Mouse (Mus musculus): ENCODE results near the gene Slc22a16. TPM values are rescaled to one million over a fixed set of nuclear protein-coding genes. Genes with fewer than 3 reads are reported as not detected.

Slc22a16 gene
- total RNA-seq, 2 experiments from 2014 or later: not detected

GRCm38 (mm10) chr10:40604706-40605394, 34.7 kb downstream of the Slc22a16 start:
- no peak for DNase-seq (ENCODE audit: low spot score)

GRCm38 (mm10) chr10:40617973-40618372, 47.8 kb downstream of the Slc22a16 start:
- DNase-seq (ENCODE audit: low spot score): no peak

GRCm38 (mm10) chr10:40619760-40620159, 49.6 kb downstream of the Slc22a16 start:
- DNase-seq (ENCODE audit: low spot score): no peak

- DNase-seq (ENCODE audit: low spot score): no peak
These were observed 59.0 kb downstream of the Slc22a16 start for GRCm38 (mm10) chr10:40629140-40629539.

- peak; percentile 81 for DNase-seq (ENCODE audit: low spot score)
These were observed 59.6 kb downstream of the Slc22a16 start, which contains the start of gene Ddo for GRCm38 (mm10) chr10:40629656-40630311. Ddo (plus strand) TSS chr10:40630011.

GRCm38 (mm10) chr10:40630457-40630856, 60.3 kb downstream of the Slc22a16 start:
- DNase-seq (ENCODE audit: low spot score): peak; percentile 57

- peak; percentile 37 for DNase-seq (ENCODE audit: low spot score)
These were observed 60.8 kb downstream of the Slc22a16 start for GRCm38 (mm10) chr10:40630961-40631360.

- no peak for DNase-seq (ENCODE audit: low spot score)
These were observed 62.0 kb downstream of the Slc22a16 start for GRCm38 (mm10) chr10:40632087-40632486.

GRCm38 (mm10) chr10:40637331-40637730, 67.2 kb downstream of the Slc22a16 start:
- DNase-seq (ENCODE audit: low spot score): no peak

GRCm38 (mm10) chr10:40638276-40638675, 68.1 kb downstream of the Slc22a16 start:
- DNase-seq (ENCODE audit: low spot score): no peak

- no peak for DNase-seq (ENCODE audit: low spot score)
These were observed 69.0 kb downstream of the Slc22a16 start for GRCm38 (mm10) chr10:40638823-40639819.

GRCm38 (mm10) chr10:40640406-40640805, 70.3 kb downstream of the Slc22a16 start:
- DNase-seq (ENCODE audit: low spot score): no peak

GRCm38 (mm10) chr10:40641901-40642300, 71.8 kb downstream of the Slc22a16 start:
- DNase-seq (ENCODE audit: low spot score): no peak

GRCm38 (mm10) chr10:40643126-40643525, 73.0 kb downstream of the Slc22a16 start:
- no peak for DNase-seq (ENCODE audit: low spot score)

- DNase-seq (ENCODE audit: low spot score): no peak
These were observed 74.3 kb downstream of the Slc22a16 start for GRCm38 (mm10) chr10:40644456-40644855.

GRCm38 (mm10) chr10:40645346-40645745, 75.2 kb downstream of the Slc22a16 start:
- no peak for DNase-seq (ENCODE audit: low spot score)

- no peak for DNase-seq (ENCODE audit: low spot score)
These were observed 78.6 kb downstream of the Slc22a16 start for GRCm38 (mm10) chr10:40648776-40649175.

- no peak for DNase-seq (ENCODE audit: low spot score)
These were observed 79.5 kb downstream of the Slc22a16 start for GRCm38 (mm10) chr10:40649634-40650033.

GRCm38 (mm10) chr10:40651676-40652075, 81.5 kb downstream of the Slc22a16 start:
- DNase-seq (ENCODE audit: low spot score): no peak
